In the genomic region with DNA sequence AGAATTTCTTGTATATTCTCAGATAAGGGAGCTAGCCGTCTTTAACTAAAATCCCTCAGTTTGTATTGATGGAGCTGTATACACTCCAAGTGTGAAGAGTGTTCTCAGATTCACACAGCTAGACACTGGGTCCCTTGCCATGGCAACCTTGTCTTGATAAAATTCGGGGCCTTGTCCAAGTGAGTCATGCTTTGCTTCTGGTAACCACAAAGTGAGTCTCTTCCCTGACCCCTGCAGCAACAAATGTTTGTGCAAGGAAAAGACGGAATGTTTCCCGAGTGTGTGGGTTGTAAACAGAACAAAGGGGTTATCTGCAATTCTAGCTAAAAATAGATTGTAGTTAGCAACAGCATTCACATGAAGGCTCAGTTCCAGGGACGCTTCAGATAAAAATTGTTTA, we compare ENCODE assay signal across 10 mouse cellular contexts.
DNase-seq lines count a peak whose midpoint lies in the region; ATAC-seq and TF ChIP-seq lines count a peak whose summit lies in the region.
"Had no signal": no experiment of that assay in that cellular context is flagged by ENCODE, and none has a peak within 500 bp of the region (broad histone marks: within the 10 kb centered on the region; RNA-seq: fewer than 3 reads in every experiment).

No protein-coding gene starts in this region.

- no peak for TF ChIP-seq CTCF in gastrocnemius, adult 2 months (IDR thresholded peaks at IDR 0.05)

- DNase-seq in gastrocnemius, postnatal 14 days: peak; percentile 4
- DNase-seq in gastrocnemius, adult 2 months: no peak
- peak; percentile 34 to 52 for DNase-seq in right cerebral cortex, postnatal 10 days (ENCODE audit: low spot score in 2 of 2)
- DNase-seq in right cerebral cortex, postnatal 36 days (ENCODE audit: low spot score in 2 of 2): no peak
- DNase-seq in kidney, postnatal 14 days: peak; percentile 55
- DNase-seq in telencephalon, adult 2 months (ENCODE audit: low read depth, low spot score): peak; percentile 53

- no peak overlapping the region for H3K4me3 ChIP-seq in gastrocnemius, adult 2 months
- H3K4me3 ChIP-seq: left cerebral cortex, adult 2 months; neural tube, embryonic 13.5 days had no signal

- no peak overlapping the region for H3K27ac ChIP-seq in gastrocnemius, adult 2 months
- H3K27ac ChIP-seq: left cerebral cortex, adult 2 months; neural tube, embryonic 13.5 days had no signal

- ATAC-seq in monocyte, adult 5-6 weeks (replicated peaks; ENCODE audit: insufficient number of reproducible peaks, low FRiP score, low TSS enrichment, poor library complexity, severe bottlenecking): no peak
- ATAC-seq in erythroid progenitor cell, adult 5-6 weeks (replicated peaks; ENCODE audit: low FRiP score, poor library complexity, severe bottlenecking): no peak

- intact Hi-C loops in gastrocnemius, postnatal 14 days (cut with DNase I; ENCODE audit: low total_unique reads): no loop called here
- intact Hi-C loops in gastrocnemius, adult 2 months (cut with DNase I): no loop called here

Comparison
In these comparisons a context has a peak if more than half of its experiments do, and no peak if none do; other contexts are left out.
1. DNase-seq: peak in gastrocnemius, postnatal 14 days (single experiment), right cerebral cortex, postnatal 10 days (2 of 2), kidney, postnatal 14 days (single experiment) and telencephalon, adult 2 months (single experiment); none in gastrocnemius, adult 2 months (single experiment) and right cerebral cortex, postnatal 36 days (0 of 2).